Mouse (Mus musculus) cerebellum, postnatal 4 days (tissue): ENCODE data around the gene Kcnn3.
A peak's percentile ranks its signal among the peaks of the same experiment; 100 is the strongest.

Source experiments
- DNase-seq, 2 experiments: peaks; one replicate each; pipeline ENCODE4 v3.0.0; 2022; ENCODE audit warnings: low spot score in 2 of 2, mixed read lengths in 1 of 2

Gene Kcnn3

DNA sequence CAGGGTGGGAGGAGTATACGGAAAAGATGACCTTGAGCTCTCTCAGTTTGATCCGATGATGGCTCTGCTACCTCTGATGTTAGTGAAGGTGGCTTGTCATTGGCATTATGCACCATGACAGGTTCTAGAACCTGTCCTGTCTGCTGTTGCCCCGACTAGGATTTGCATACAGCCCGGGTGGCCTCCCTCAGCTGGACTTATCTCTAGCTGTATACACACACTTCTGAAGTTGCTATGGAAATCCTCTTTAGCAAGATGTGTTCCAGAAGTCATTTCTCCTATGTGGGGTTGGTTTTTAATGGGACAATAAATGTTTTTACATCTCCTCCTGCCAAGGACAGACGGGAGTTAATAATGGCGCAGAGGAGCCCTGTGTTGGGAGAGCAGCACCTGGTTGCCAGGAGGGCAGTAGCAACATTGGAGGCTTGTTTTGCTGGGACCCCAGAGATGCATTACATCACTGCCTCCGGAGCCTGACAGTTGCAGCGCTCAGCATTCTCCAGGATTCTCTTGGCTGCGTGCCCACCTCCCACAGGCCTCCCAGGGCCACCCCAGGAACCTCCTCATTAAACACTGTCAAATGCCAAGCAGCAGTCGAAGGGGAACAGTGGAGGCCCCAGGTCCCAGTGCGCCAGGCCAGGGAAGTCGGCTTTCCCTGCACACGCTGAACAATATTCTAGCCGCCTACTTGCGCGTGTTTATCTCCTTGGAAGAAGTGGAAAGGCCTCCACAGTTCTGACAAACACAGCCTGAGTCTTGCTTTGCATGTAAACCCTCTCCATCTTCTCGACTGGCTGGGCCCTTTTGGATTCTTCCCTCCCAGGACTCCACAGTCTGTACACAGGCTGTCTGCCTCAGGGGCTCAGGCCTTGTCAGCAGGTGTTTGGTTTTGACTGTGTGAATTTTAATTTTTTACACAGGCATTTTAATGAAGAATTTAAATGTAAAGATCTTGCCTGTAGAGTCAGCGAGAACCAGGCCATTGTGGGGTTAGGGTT is 93.9 kb downstream of the Kcnn3 start:
- DNase-seq, result peak; percentile 69 to 71

GRCm38 (mm10) chr3:89616861-89617260 is 96.9 kb downstream of the Kcnn3 start:
- DNase-seq, result no peak

- DNase-seq, result no peak
Measured at GRCm38 (mm10) chr3:89617360-89617759, 97.4 kb downstream of the Kcnn3 start.

GRCm38 (mm10) chr3:89622825-89623224 is 102.9 kb downstream of the Kcnn3 start:
- peak in 1 of 2 experiments; percentile 31 for DNase-seq

GRCm38 (mm10) chr3:89623531-89623930 is 103.6 kb downstream of the Kcnn3 start:
- no peak for DNase-seq

GRCm38 (mm10) chr3:89624001-89624400 is 104.0 kb downstream of the Kcnn3 start:
- no peak for DNase-seq

- DNase-seq, result no peak
Measured at GRCm38 (mm10) chr3:89624814-89625445, 105.0 kb downstream of the Kcnn3 start.

- no peak for DNase-seq
Measured at GRCm38 (mm10) chr3:89626556-89626955, 106.6 kb downstream of the Kcnn3 start.

DNA sequence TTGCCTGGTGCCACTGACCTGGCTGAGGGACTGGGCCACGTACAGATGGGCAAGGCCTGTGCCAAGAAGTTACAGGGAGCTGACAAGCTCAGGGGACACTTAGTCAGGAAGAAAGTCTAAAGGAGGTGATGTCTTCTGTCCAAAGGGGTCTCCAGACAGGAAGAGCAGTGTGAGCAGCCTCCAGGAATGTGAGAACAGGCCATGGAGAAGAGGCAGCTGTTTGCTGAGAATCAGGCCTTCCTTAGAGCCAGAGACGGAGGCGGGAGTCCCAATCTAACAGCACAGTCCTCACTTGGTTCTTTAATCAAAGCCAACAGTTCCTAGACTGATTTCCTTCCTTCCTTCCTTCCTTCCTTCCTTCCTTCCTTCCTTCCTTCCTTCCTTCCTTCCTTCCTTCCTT is 109.8 kb downstream of the Kcnn3 start:
- DNase-seq, result no peak

- no peak for DNase-seq
Measured at GRCm38 (mm10) chr3:89631750-89632149, 111.8 kb downstream of the Kcnn3 start.

- no peak for DNase-seq
Measured at GRCm38 (mm10) chr3:89633531-89633930, 113.6 kb downstream of the Kcnn3 start.

DNA sequence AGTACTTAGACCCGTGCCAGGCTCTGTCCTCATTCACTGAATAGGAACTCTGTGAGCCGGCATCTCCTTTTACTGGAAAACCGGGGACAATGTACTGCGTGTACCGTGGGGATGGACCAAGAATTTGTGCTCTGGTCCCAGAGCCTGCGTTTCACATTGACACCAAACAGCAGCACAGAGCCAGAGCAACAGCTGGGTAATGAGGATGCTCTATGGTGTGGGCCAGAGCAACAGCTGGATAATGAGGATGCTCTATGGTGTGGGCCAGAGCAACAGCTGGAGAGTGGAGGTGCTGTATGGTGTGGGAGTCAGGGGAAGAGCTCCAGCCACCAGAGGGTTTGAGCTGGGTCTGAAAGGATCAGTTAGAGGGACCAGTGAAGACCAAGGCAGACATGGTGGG is 114.0 kb downstream of the Kcnn3 start:
- no peak for DNase-seq

DNA sequence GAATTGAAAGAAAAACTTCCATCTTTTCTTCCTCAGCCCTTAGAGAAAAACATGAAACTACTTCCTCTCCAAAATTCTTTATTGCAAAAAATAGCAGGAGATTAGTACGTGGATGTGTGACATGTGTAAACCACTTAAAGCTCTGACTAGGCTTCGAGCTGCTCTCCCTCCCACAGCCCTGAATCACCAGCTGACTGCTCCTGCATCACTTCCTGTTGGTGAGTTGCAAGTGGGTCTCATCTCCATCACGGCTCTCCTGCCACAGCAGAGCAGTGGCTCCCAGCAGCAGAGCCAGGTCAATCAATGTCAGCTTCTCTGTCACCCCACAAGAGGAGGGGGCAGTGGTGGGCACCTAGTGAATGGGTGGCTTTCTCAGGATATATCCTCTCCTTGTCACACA is 120.8 kb downstream of the Kcnn3 start:
- DNase-seq, result no peak

- DNase-seq, result no peak
Measured at GRCm38 (mm10) chr3:89643391-89643790, 123.4 kb downstream of the Kcnn3 start.

DNA sequence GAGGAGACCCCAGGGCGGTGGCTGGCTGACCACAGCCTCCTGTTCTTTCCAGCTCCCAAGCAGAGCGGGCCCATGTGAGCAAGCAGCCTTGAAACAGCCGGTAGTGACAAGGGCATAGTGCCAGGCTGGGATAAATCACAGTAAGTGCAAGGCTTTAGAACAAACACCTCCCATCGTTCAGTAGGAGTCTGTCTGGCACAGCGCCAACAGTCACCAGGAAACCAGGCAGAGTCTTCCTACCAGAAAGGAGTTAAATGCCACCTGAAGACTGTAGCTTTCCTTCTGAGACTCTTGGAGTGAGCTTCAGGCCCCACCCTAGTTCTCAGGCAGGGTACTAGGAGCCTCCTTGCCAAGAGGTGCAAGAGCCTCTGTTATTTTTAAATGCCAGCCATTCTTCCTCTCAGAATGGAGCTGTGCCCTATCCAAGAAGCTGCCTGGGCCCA is 126.9 kb downstream of the Kcnn3 start:
- peak; percentile 47 to 68 for DNase-seq

DNA sequence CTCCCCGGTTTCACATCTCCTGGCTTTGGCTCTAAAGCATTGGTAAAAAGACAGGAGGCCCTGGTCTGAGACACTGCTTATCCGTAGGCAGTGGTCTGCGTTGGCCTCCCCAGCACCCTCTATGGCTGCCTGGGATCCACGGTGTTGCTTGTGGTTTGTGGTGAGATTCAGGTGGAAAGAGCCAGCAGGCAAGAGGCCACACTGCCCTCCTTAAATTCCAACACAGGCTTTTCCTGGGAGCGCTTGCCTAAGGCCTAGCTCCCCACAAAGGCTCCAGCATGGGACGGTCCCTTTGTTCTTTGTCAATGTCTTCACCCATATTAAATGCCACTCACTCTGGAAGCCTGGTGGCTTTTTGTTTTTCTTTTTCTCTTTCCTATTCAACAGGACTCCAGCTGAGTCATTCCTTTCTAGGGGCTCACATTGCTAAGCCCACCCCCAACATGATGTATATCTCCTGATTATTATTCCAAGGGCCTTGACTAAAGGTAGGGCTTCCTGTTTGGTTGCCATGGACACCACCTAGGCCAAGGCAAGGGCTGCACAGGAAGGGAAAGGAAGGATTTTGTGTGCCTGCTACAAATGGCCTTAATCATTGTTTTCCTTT is 127.4 kb downstream of the Kcnn3 start:
- DNase-seq, result no peak

GRCm38 (mm10) chr3:89649890-89650289 is 129.9 kb downstream of the Kcnn3 start:
- DNase-seq, result peak in 1 of 2 experiments; percentile 43

DNA sequence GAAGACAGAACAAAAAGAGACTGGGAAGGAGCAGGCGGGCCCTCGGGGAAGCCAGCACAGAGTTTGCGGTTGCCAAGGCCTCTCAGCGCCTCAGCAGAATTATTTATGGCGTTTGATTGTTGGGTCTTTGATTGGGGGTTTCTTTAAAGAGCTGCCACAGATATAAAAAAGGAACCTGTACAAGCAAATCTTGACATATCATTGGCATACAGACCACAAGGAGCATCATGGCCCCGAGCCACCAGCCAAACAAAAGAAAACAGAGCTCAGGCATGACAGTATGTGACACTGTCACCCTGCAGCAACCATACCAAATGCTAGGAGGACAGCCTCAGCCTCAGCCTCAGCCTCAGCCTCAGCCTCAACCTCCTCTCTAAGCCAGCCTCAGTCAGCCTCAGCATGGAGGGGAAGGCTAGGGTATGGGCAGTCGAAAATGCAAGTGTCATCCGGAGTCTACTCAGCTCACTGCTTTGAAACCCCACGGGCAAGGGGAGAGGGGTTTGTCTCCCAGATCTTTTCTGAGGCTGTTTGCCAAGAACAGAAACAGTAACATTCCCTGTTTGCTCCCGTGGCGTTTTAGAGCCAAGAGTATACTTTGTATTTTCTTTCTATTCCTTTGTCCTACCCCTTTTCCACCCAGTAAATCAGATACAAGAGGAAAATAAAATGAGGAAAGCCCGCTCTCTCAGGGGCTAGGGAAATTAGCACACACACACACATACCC is 133.4 kb downstream of the Kcnn3 start:
- DNase-seq, result no peak

DNA sequence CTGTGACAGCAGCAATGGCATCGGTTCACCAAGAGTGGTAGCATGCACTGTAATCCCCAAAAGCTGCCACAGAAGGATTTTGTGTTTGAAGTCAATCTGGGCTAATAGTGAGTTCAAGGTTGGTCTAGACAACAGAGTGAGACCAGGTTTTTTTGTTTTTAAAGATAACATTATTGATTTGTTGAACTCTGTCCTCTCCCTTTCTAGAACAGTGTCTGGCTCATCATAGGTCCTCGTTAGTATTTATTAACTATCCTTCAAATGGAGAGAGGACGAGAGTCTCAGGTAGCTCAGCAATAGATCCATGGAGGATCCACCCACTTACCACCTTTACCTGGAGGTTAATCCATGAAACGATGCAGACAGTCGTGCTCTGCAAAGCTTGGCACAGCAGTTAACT is 137.1 kb downstream of the Kcnn3 start:
- no peak for DNase-seq

GRCm38 (mm10) chr3:89658457-89658856 is 138.5 kb downstream of the Kcnn3 start:
- no peak for DNase-seq

DNA sequence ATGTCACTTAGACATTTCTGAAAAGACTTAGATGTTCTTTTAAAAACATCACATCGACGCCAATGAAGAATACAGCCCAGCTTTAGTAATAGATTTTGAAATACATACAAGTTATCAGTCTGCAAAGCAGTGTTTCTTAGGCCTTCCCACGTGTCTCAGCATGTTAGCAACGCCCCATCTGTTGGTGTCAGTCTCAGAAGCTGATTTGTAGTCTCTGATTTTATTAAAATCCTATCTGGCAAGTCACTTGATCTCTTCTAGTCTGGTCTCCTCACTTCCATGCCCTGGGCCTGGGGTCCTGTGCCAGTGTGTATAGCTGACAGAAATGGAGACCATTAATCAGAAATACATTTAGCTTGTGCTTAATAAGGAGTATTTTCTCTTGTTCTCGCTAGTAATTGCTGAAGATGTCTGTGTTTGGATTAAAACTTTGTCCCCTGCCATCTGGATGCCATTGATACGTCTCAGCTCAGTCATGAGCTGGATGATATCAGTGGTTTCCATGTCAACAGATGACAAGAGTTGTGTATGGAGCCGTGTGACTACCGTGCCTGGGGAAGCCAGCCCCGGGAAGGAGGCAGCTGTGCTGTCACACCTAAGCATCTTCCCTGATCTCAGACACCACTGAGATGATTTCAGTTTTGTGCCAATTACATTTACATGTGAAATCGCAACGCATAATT is 140.1 kb downstream of the Kcnn3 start:
- no peak for DNase-seq
